Mouse (Mus musculus) liver, adult 2 months (tissue): ENCODE results near the gene Ccl8.

ENCODE experiments used
- CTCF ChIP-seq: fragments of 200-500 bp; IDR thresholded peaks from 2 replicates; pipeline ENCODE4 v1.5.1; 2011; ENCODE audit warnings: low read depth, low read length, control low read depth
- POLR2A ChIP-seq: fragments of 200-500 bp; IDR thresholded peaks from 2 replicates; pipeline ENCODE4 v1.6.1; 2011; ENCODE audit warnings: low read length, control low read depth; ENCODE audit not compliant: insufficient read depth; ENCODE audit errors: extremely low read depth

DNA sequence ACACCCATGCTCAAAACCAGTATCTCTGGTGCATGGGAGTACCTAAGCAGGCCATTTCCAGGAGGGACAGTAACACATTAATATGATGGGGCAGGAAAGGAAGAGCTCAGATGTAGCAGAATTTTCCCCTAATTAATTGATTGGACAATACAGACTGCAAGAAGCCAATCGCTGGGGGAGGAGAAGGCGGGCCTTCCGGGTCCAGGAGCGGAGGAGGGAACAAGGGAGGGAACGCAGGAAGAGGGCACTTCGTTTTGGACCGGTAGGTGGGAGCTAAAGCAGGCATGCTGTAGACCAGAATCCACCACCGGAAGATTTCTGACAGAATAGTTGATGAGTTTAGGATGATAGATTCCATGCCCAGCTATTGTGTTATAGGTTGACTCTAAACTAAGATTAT, 48.3 kb downstream of the Ccl8 start:
- TF ChIP-seq CTCF = no peak
- no peak for TF ChIP-seq POLR2A
